Mouse (Mus musculus) lung, adult 2 months (tissue): ENCODE results near the gene Rapgefl1. TPM values are rescaled to one million over a fixed set of nuclear protein-coding genes. Genes with fewer than 3 reads are reported as not detected.
"Not testable (repeated sequence)": the region's sequence is repeated elsewhere in the genome, so short reads cannot be mapped to it uniquely, and the experiment has no call there.

ENCODE experiments used
- DNase-seq: peaks from one replicate; pipeline ENCODE4 v3.0.0; 2022
- H3K4me1 ChIP-seq: fragments of 200-500 bp; 2 replicates; pipeline ENCODE4 v1.6.1; 2011; ENCODE audit warnings: low read length; ENCODE audit not compliant: control insufficient read depth, insufficient read depth
- H3K4me3 ChIP-seq: fragments of 200-500 bp; replicated peaks from 2 replicates; pipeline ENCODE3; 2011; ENCODE audit warnings: low read depth, mild to moderate bottlenecking, control low read depth, low read length; ENCODE audit errors: extremely low read depth
- CTCF ChIP-seq: fragments of 200-500 bp; IDR thresholded peaks from 2 replicates; pipeline ENCODE4 v1.5.1; 2011; ENCODE audit warnings: mild to moderate bottlenecking, low read length, control low read depth; ENCODE audit not compliant: insufficient read depth
- POLR2A ChIP-seq: fragments of 200-500 bp; IDR thresholded peaks from 2 replicates; pipeline ENCODE4 v1.6.1; 2011; ENCODE audit warnings: low read depth, mild to moderate bottlenecking, control low read depth, low read length, borderline replicate concordance; ENCODE audit errors: extremely low read depth
- WGBS: fragments of 180-500 bp; shearing (Covaris S2); methylation state at CpG from one replicate; pipeline ENCODE4 v1.1.7; 2018; 5-methylcytosine and 5-hydroxymethylcytosine counted together
- polyA plus RNA-seq: library from polyadenylated mRNA; depleted of rRNA; stranded (reverse); fragments of >200 nt; gene quantifications from 2 replicates; pipeline ENCODE4 v1.2.3, GENCODE M21; 2012

Gene Rapgefl1
- polyA plus RNA-seq, 1 experiment = 18.4 TPM

GRCm38 (mm10) chr11:98809457-98810290 lies 26.9 kb upstream of the Rapgefl1 start:
- peak; percentile 98 for DNase-seq
- WGBS = under 1% methylated on average over 84 of the region's 84 CpGs
- no peak for TF ChIP-seq CTCF
- peak; percentile 78; the same call in 1 of the 2 replicates for TF ChIP-seq POLR2A
- Histone ChIP-seq H3K4me1 (peaks cover 4% of the 10 kb centered on the region; the same call in 1 of the 2 replicates), H3K4me3 (peak overlapping the region; percentile 73)

- H3K4me1 ChIP-seq = peaks cover 4% of the 10 kb centered on the region; the same call in 1 of the 2 replicates
- 43% methylated on average over 7 of the region's 7 CpGs for WGBS
- TF ChIP-seq POLR2A (no peak), CTCF (no peak)
Observed at GRCm38 (mm10) chr11:98810686-98811085, 25.9 kb upstream of the Rapgefl1 start.

GRCm38 (mm10) chr11:98816706-98817239 lies 19.8 kb upstream of the Rapgefl1 start:
- TF ChIP-seq CTCF (no peak), POLR2A (no peak)
- 92% methylated on average over 1 of the region's 1 CpGs for WGBS
- no peak overlapping the region for H3K4me3 ChIP-seq

More at GRCm38 (mm10) chr11:98810686-98811085, 25.9 kb upstream of the Rapgefl1 start:
- H3K4me3 ChIP-seq = peak overlapping the region; percentile 69
- DNase-seq = no peak

GRCm38 (mm10) chr11:98820968-98821367 lies 15.6 kb upstream of the Rapgefl1 start:
- WGBS = 90% methylated on average over 5 of the region's 5 CpGs
- TF ChIP-seq CTCF = no peak
- TF ChIP-seq POLR2A = no peak
- no peak for DNase-seq
- Histone ChIP-seq H3K4me1 (no peaks in the 10 kb centered on the region), H3K4me3 (no peak overlapping the region)

More at GRCm38 (mm10) chr11:98816706-98817239, 19.8 kb upstream of the Rapgefl1 start:
- no peak for DNase-seq
- H3K4me1 ChIP-seq = no peaks in the 10 kb centered on the region

GRCm38 (mm10) chr11:98826071-98826470 lies 10.5 kb upstream of the Rapgefl1 start:
- WGBS = 96% methylated on average over 2 of the region's 2 CpGs
- not testable (repeated sequence) for H3K4me1 ChIP-seq, H3K4me3 ChIP-seq, DNase-seq

GRCm38 (mm10) chr11:98827877-98828276 lies 8.7 kb upstream of the Rapgefl1 start:
- no peak for DNase-seq
- 84% methylated on average over 2 of the region's 2 CpGs for WGBS
- H3K4me1 ChIP-seq = peaks cover 7% of the 10 kb centered on the region
- H3K4me3 ChIP-seq = no peak overlapping the region
- TF ChIP-seq CTCF (no peak), POLR2A (no peak)

GRCm38 (mm10) chr11:98829091-98829775 lies 7.4 kb upstream of the Rapgefl1 start:
- no peak for DNase-seq
- WGBS = 62% methylated on average over 12 of the region's 12 CpGs
- no peak overlapping the region for H3K4me3 ChIP-seq
- peaks cover 7% of the 10 kb centered on the region for H3K4me1 ChIP-seq
- TF ChIP-seq POLR2A (no peak), CTCF (peak; percentile 63)

- TF ChIP-seq CTCF (no peak), POLR2A (no peak)
- WGBS = 58% methylated on average over 4 of the region's 4 CpGs
- Histone ChIP-seq H3K4me3 (no peak overlapping the region), H3K4me1 (peaks cover 7% of the 10 kb centered on the region)
- no peak for DNase-seq
Observed at GRCm38 (mm10) chr11:98829875-98830274, 6.7 kb upstream of the Rapgefl1 start.

GRCm38 (mm10) chr11:98835296-98835695 lies 1.3 kb upstream of the Rapgefl1 start:
- Histone ChIP-seq H3K4me3 (no peak overlapping the region), H3K4me1 (peaks cover 4% of the 10 kb centered on the region)
- 54% methylated on average over 5 of the region's 5 CpGs for WGBS
- TF ChIP-seq CTCF (no peak), POLR2A (no peak)
- no peak for DNase-seq
